Mouse (Mus musculus): ENCODE results near the gene Mymx. TPM values are rescaled to one million over a fixed set of nuclear protein-coding genes. Genes with fewer than 3 reads are reported as not detected.

Mymx gene
- polyA plus RNA-seq, 1 experiment from 2014 or later, result not detected

- Histone ChIP-seq H3K36me3 (ENCODE audit: control insufficient read depth, insufficient read depth, low read length) (no peaks in the 10 kb centered on the region), H3K27ac (replicated peaks in 1 of 2; ENCODE audit: control insufficient read depth in 1 of 2, insufficient read depth in 1 of 2, low read depth in 2 of 2, low read length in 2 of 2) (no peak overlapping the region), H3K27me3 (ENCODE audit: control insufficient read depth, insufficient read depth, low read length) (no peaks in the 10 kb centered on the region), H3K4me2 (ENCODE audit: low read length) (no peak overlapping the region), H3K9me3 (ENCODE audit: control insufficient read depth, low read length) (peaks cover 4% of the 10 kb centered on the region; the same call in 1 of the 2 replicates), H3K4me3 (ENCODE audit: control insufficient read depth in 1 of 2, insufficient read depth in 1 of 2, low read depth in 1 of 2, low read length in 2 of 2) (no peak overlapping the region), H3K9ac (ENCODE audit: low read length) (no peak overlapping the region), H3K4me1 (ENCODE audit: control insufficient read depth in 2 of 2, insufficient read depth in 2 of 2, low read length in 2 of 2) (peaks cover 4 to 6% of the 10 kb centered on the region in 2 experiments; a peak in 3 of 4 replicates)
- 84% methylated on average over 4 of the region's 4 CpGs for WGBS
- ATAC-seq (ENCODE audit: insufficient number of reproducible peaks, insufficient read depth, low FRiP score, low read depth), result no peak
Measured at GRCm38 (mm10) chr17:45608396-45608795, 6.5 kb upstream of the Mymx start.

GRCm38 (mm10) chr17:45606992-45607879, 5.3 kb upstream of the Mymx start:
- Histone ChIP-seq H3K4me2 (ENCODE audit: low read length) (no peak overlapping the region), H3K9ac (ENCODE audit: low read length) (no peak overlapping the region), H3K4me1 (ENCODE audit: control insufficient read depth in 2 of 2, insufficient read depth in 2 of 2, low read length in 2 of 2) (peaks cover 5 to 6% of the 10 kb centered on the region in 2 experiments; a peak in 3 of 4 replicates), H3K9me3 (ENCODE audit: control insufficient read depth, low read length) (peaks cover 4% of the 10 kb centered on the region; the same call in 1 of the 2 replicates), H3K27ac (replicated peaks in 1 of 2; ENCODE audit: control insufficient read depth in 1 of 2, insufficient read depth in 1 of 2, low read depth in 2 of 2, low read length in 2 of 2) (no peak overlapping the region), H3K4me3 (ENCODE audit: control insufficient read depth in 1 of 2, insufficient read depth in 1 of 2, low read depth in 1 of 2, low read length in 2 of 2) (no peak overlapping the region), H3K36me3 (ENCODE audit: control insufficient read depth, insufficient read depth, low read length) (no peaks in the 10 kb centered on the region), H3K27me3 (ENCODE audit: control insufficient read depth, insufficient read depth, low read length) (no peaks in the 10 kb centered on the region)
- 80% methylated on average over 15 of the region's 15 CpGs for WGBS
- no peak for ATAC-seq (ENCODE audit: insufficient number of reproducible peaks, insufficient read depth, low FRiP score, low read depth)

- H3K9ac ChIP-seq (ENCODE audit: low read length), result no peak overlapping the region
- H3K4me2 ChIP-seq (ENCODE audit: low read length), result no peak overlapping the region
- H3K36me3 ChIP-seq (ENCODE audit: control insufficient read depth, insufficient read depth, low read length), result no peaks in the 10 kb centered on the region
- peaks cover 4% of the 10 kb centered on the region; the same call in 1 of the 2 replicates for H3K9me3 ChIP-seq (ENCODE audit: control insufficient read depth, low read length)
- H3K4me1 ChIP-seq (ENCODE audit: control insufficient read depth in 2 of 2, insufficient read depth in 2 of 2, low read length in 2 of 2), result peaks cover 15 to 25% of the 10 kb centered on the region in 2 experiments
- no peak overlapping the region for H3K4me3 ChIP-seq (ENCODE audit: control insufficient read depth in 1 of 2, insufficient read depth in 1 of 2, low read depth in 1 of 2, low read length in 2 of 2)
- WGBS, result 88% methylated on average over 3 of the region's 3 CpGs
- no peak overlapping the region for H3K27ac ChIP-seq (replicated peaks in 1 of 2; ENCODE audit: control insufficient read depth in 1 of 2, insufficient read depth in 1 of 2, low read depth in 2 of 2, low read length in 2 of 2)
- H3K27me3 ChIP-seq (ENCODE audit: control insufficient read depth, insufficient read depth, low read length), result no peaks in the 10 kb centered on the region
- ATAC-seq (ENCODE audit: insufficient number of reproducible peaks, insufficient read depth, low FRiP score, low read depth), result no peak
Measured at GRCm38 (mm10) chr17:45602984-45603383, 1.1 kb upstream of the Mymx start.

GRCm38 (mm10) chr17:45601325-45601724, 577 bp downstream of the Mymx start:
- Histone ChIP-seq H3K36me3 (ENCODE audit: control insufficient read depth, insufficient read depth, low read length) (no peaks in the 10 kb centered on the region), H3K27ac (replicated peaks in 1 of 2; ENCODE audit: control insufficient read depth in 1 of 2, insufficient read depth in 1 of 2, low read depth in 2 of 2, low read length in 2 of 2) (no peak overlapping the region; a peak in 1 of 4 replicates), H3K4me1 (ENCODE audit: control insufficient read depth in 2 of 2, insufficient read depth in 2 of 2, low read length in 2 of 2) (peaks cover 22 to 33% of the 10 kb centered on the region in 2 experiments), H3K9ac (ENCODE audit: low read length) (peak overlapping the region; percentile 41; the same call in 1 of the 2 replicates), H3K27me3 (ENCODE audit: control insufficient read depth, insufficient read depth, low read length) (no peaks in the 10 kb centered on the region), H3K9me3 (ENCODE audit: control insufficient read depth, low read length) (no peaks in the 10 kb centered on the region), H3K4me3 (ENCODE audit: control insufficient read depth in 1 of 2, insufficient read depth in 1 of 2, low read depth in 1 of 2, low read length in 2 of 2) (no peak overlapping the region; a peak in 1 of 4 replicates), H3K4me2 (ENCODE audit: low read length) (peak overlapping the region; percentile 43)
- WGBS, result 10% methylated on average over 22 of the region's 22 CpGs
- no peak for ATAC-seq (ENCODE audit: insufficient number of reproducible peaks, insufficient read depth, low FRiP score, low read depth)

GRCm38 (mm10) chr17:45600267-45600666, 1.6 kb downstream of the Mymx start:
- Histone ChIP-seq H3K27me3 (ENCODE audit: control insufficient read depth, insufficient read depth, low read length) (no peaks in the 10 kb centered on the region), H3K36me3 (ENCODE audit: control insufficient read depth, insufficient read depth, low read length) (no peaks in the 10 kb centered on the region), H3K27ac (replicated peaks in 1 of 2; ENCODE audit: control insufficient read depth in 1 of 2, insufficient read depth in 1 of 2, low read depth in 2 of 2, low read length in 2 of 2) (no peak overlapping the region), H3K4me3 (ENCODE audit: control insufficient read depth in 1 of 2, insufficient read depth in 1 of 2, low read depth in 1 of 2, low read length in 2 of 2) (no peak overlapping the region), H3K4me1 (ENCODE audit: control insufficient read depth in 2 of 2, insufficient read depth in 2 of 2, low read length in 2 of 2) (peaks cover 27 to 42% of the 10 kb centered on the region in 2 experiments), H3K9me3 (ENCODE audit: control insufficient read depth, low read length) (no peaks in the 10 kb centered on the region), H3K4me2 (ENCODE audit: low read length) (peak overlapping the region; percentile 80; the same call in 1 of the 2 replicates), H3K9ac (ENCODE audit: low read length) (no peak overlapping the region)
- ATAC-seq (ENCODE audit: insufficient number of reproducible peaks, insufficient read depth, low FRiP score, low read depth), result no peak
- WGBS, result 71% methylated on average over 8 of the region's 8 CpGs

GRCm38 (mm10) chr17:45599446-45600242, 2.3 kb downstream of the Mymx start, which contains the start of gene Slc29a1:
Slc29a1 (minus strand) TSS chr17:45599606.
- Histone ChIP-seq H3K9ac (ENCODE audit: low read length) (peak within 1 kb of the TSS; percentile 69), H3K36me3 (ENCODE audit: control insufficient read depth, insufficient read depth, low read length) (no peaks in the 10 kb centered on the region), H3K27ac (replicated peaks in 1 of 2; ENCODE audit: control insufficient read depth in 1 of 2, insufficient read depth in 1 of 2, low read depth in 2 of 2, low read length in 2 of 2) (no peak within 1 kb of the TSS), H3K4me3 (ENCODE audit: control insufficient read depth in 1 of 2, insufficient read depth in 1 of 2, low read depth in 1 of 2, low read length in 2 of 2) (peak within 1 kb of the TSS; percentile 44 to 48), H3K4me2 (ENCODE audit: low read length) (peak within 1 kb of the TSS; percentile 80), H3K27me3 (ENCODE audit: control insufficient read depth, insufficient read depth, low read length) (no peaks in the 10 kb centered on the region), H3K9me3 (ENCODE audit: control insufficient read depth, low read length) (no peaks in the 10 kb centered on the region), H3K4me1 (ENCODE audit: control insufficient read depth in 2 of 2, insufficient read depth in 2 of 2, low read length in 2 of 2) (peaks cover 32 to 48% of the 10 kb centered on the region in 2 experiments)
- WGBS, result 19% methylated on average over 32 of the region's 32 CpGs
- ATAC-seq (ENCODE audit: insufficient number of reproducible peaks, insufficient read depth, low FRiP score, low read depth), result no peak

GRCm38 (mm10) chr17:45598891-45599290, 3.0 kb downstream of the Mymx start:
- no peaks in the 10 kb centered on the region for H3K27me3 ChIP-seq (ENCODE audit: control insufficient read depth, insufficient read depth, low read length)
- H3K4me3 ChIP-seq (ENCODE audit: control insufficient read depth in 1 of 2, insufficient read depth in 1 of 2, low read depth in 1 of 2, low read length in 2 of 2), result peak overlapping the region in 1 of 2 experiments; percentile 44; a peak in 2 of 4 replicates
- no peaks in the 10 kb centered on the region for H3K36me3 ChIP-seq (ENCODE audit: control insufficient read depth, insufficient read depth, low read length)
- H3K4me1 ChIP-seq (ENCODE audit: control insufficient read depth in 2 of 2, insufficient read depth in 2 of 2, low read length in 2 of 2), result peaks cover 36 to 54% of the 10 kb centered on the region in 2 experiments
- H3K9me3 ChIP-seq (ENCODE audit: control insufficient read depth, low read length), result no peaks in the 10 kb centered on the region
- no peak for ATAC-seq (ENCODE audit: insufficient number of reproducible peaks, insufficient read depth, low FRiP score, low read depth)
- H3K4me2 ChIP-seq (ENCODE audit: low read length), result peak overlapping the region; percentile 80
- WGBS, result 55% methylated on average over 3 of the region's 3 CpGs
- H3K9ac ChIP-seq (ENCODE audit: low read length), result peak overlapping the region; percentile 69; the same call in 1 of the 2 replicates
- no peak overlapping the region for H3K27ac ChIP-seq (replicated peaks in 1 of 2; ENCODE audit: control insufficient read depth in 1 of 2, insufficient read depth in 1 of 2, low read depth in 2 of 2, low read length in 2 of 2)

Data from heart, embryonic 14.5 days (tissue).